Mouse (Mus musculus) hindbrain, embryonic 10.5 days (tissue): ENCODE data around the gene Cyp26b1. TPM values are rescaled to one million over a fixed set of nuclear protein-coding genes. Genes with fewer than 3 reads are reported as not detected.

Experiments
- DNase-seq: peaks from one replicate; pipeline ENCODE4 v3.0.0-alpha.2; 2017; ENCODE audit warnings: low spot score
- H3K27ac ChIP-seq: fragments of 300-500 bp; sonication (generic); 2 replicates; pipeline ENCODE4 v1.5.1; 2016; ENCODE audit warnings: mild to moderate bottlenecking, moderate library complexity
- H3K27me3 ChIP-seq: fragments of 300-500 bp; sonication (generic); 2 replicates; pipeline ENCODE4 v1.6.1; 2016; ENCODE audit warnings: mild to moderate bottlenecking; ENCODE audit not compliant: poor library complexity, insufficient read depth, severe bottlenecking
- H3K36me3 ChIP-seq: fragments of 300-500 bp; sonication (generic); 2 replicates; pipeline ENCODE4 v1.6.1; 2016; ENCODE audit warnings: mild to moderate bottlenecking, moderate library complexity
- H3K4me1 ChIP-seq: fragments of 300-500 bp; sonication (generic); replicated peaks from 2 replicates; pipeline ENCODE4 v1.6.1; 2016; ENCODE audit warnings: mild to moderate bottlenecking
- H3K4me3 ChIP-seq: fragments of 300-500 bp; sonication (generic); 2 replicates; pipeline ENCODE4 v1.5.1; 2016; ENCODE audit warnings: mild to moderate bottlenecking, moderate library complexity
- H3K9me3 ChIP-seq: fragments of 300-500 bp; sonication (generic); 2 replicates; pipeline ENCODE4 v1.6.1; 2016; ENCODE audit warnings: mild to moderate bottlenecking, moderate library complexity
- WGBS: fragments of 180-500 bp; shearing (Covaris S2); methylation state at CpG from one replicate; pipeline ENCODE4 v1.1.7; 2016; 5-methylcytosine and 5-hydroxymethylcytosine counted together
- polyA plus RNA-seq: library from polyadenylated mRNA; unstranded; fragments of >200 nt; fragmentation: Nextera tagmentation; extraction: Ambion mirVana; gene quantifications from 2 replicates; pipeline ENCODE4 v1.2.1, GENCODE M21; 2016

Cyp26b1 gene
- polyA plus RNA-seq, 1 experiment from 2014 or later, result 21.1 TPM

DNA sequence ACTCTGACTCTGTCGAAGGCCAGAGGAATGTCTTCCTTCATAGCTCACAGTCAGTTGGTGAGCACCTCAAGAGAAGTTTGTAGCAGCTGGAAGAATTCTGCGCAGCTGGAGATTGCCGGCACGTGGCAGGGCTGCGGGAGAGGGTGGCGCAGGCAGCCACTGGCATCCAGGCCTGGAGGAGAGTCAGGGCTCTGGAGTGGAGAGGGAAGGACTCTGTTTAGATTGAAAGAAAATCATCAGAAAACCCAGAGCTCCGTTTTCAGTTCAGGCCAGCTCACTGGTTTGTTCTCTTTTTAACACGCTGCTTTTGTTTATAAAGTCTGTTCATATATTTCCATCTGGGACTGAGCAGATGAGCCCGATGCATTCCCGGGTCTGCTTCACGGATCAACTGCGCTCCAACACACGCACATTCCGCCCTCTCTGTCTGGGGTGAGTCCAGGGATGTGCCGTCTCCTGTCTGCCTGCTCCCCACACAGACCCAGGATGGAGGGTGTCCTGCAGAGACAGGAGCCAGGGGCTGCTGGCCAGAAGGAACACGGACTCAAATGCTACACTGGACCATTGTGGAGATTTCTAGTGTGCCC is 56.0 kb downstream of the Cyp26b1 start:
- DNase-seq, result no peak
- H3K27ac ChIP-seq, result no peak overlapping the region
- WGBS, result 77% methylated on average over 16 of the region's 16 CpGs

DNA sequence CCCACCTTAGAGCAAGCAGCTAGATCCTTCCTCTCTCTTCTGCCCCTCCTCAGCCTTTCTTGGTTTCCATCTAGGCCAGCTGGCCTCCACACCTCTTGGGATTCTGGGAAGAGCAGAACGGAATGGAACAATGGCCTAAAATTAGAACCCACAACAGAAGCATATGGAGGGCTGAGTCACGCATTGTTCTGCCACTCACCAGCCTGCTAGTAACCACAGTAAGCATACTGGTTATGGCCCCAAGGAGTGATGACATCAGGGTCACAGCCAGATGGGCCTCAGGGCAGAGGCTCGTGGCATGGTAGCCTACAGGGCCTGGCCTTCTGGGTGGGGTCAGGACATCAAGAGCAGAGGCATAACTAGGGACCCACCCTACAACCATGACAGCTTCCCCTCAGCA is 58.8 kb downstream of the Cyp26b1 start:
- DNase-seq, result no peak
- Histone ChIP-seq H3K4me3 (no peak overlapping the region), H3K4me1 (no peaks in the 10 kb centered on the region), H3K9me3 (0 out of 2 replicates have a peak, but pooled peaks cover 3% of the 10 kb centered on the region), H3K27ac (no peak overlapping the region), H3K27me3 (no peaks in the 10 kb centered on the region; the same call in 1 of the 2 replicates), H3K36me3 (no peaks in the 10 kb centered on the region)
- 68% methylated on average over 3 of the region's 3 CpGs for WGBS

More for the DNA sequence above, 56.0 kb downstream of the Cyp26b1 start:
- H3K4me1 ChIP-seq, result no peaks in the 10 kb centered on the region
- H3K9me3 ChIP-seq, result 0 out of 2 replicates have a peak, but pooled peaks cover 3% of the 10 kb centered on the region
- no peak overlapping the region for H3K4me3 ChIP-seq
- no peaks in the 10 kb centered on the region for H3K36me3 ChIP-seq
- H3K27me3 ChIP-seq, result no peaks in the 10 kb centered on the region; the same call in 1 of the 2 replicates

DNA sequence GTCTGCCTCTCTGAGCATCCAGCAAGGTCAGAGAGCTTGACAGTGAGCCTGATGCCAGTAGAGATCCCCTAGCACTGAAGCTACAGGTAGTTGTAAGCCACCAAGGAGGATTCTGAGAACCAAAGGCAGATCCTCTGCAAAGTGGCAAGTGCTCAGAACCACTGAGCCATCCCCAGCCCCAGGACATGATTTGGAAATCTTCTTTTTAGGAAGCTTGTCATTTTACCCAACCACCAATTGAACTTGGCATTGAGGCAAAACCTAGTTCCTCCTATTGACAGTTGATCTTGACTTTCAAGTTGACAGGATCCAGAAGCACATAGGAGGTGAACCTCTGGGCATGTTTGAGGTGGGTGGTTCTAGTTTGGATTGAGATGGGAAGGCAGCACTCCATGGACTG is 63.8 kb downstream of the Cyp26b1 start:
- Histone ChIP-seq H3K4me1 (no peaks in the 10 kb centered on the region), H3K27me3 (no peaks in the 10 kb centered on the region), H3K27ac (no peak overlapping the region), H3K4me3 (no peak overlapping the region), H3K36me3 (no peaks in the 10 kb centered on the region), H3K9me3 (0 out of 2 replicates have a peak, but pooled peaks cover 3% of the 10 kb centered on the region)
- no peak for DNase-seq

DNA sequence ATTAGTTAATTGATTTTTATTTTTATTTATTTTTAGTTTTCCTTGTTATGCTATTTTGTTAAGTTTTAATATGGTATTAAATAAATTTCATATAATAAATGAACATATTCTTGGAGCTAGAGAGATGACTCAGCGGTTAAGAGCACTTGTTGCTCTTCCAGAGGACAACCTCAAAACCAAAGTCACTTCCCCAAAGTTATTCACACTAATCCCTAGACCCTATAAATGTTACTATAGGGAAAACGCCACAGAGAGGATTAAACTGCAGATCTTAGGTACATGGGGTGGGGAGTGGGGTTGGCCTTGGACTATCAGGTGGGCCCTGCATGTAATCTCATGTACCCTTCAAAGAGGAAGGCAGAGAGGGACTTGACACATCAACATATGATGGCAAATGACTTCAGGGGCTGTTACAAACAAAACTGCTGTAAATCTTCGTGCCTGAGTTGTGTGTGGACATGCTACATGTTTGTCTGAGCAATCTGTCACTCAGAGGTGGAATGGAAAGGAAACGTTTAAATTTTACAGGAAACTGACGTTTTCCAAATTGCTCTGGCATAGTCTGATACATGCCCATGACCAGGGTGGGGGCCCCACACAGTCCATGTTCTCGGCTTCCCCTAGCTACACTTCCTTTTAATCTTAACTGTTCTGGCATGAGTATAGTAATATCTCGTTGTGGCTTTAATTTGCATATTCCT is 68.7 kb downstream of the Cyp26b1 start:
- Histone ChIP-seq H3K4me3 (no peak overlapping the region), H3K9me3 (no peaks in the 10 kb centered on the region), H3K36me3 (no peaks in the 10 kb centered on the region), H3K4me1 (0 out of 2 replicates have a peak, but pooled peaks cover 5% of the 10 kb centered on the region), H3K27ac (no peak overlapping the region), H3K27me3 (peaks cover 7% of the 10 kb centered on the region; the same call in 1 of the 2 replicates)
- 83% methylated on average over 7 of the region's 7 CpGs for WGBS
- no peak for DNase-seq
